Mouse (Mus musculus): ENCODE measurements at regions not wholly inside any gene's neighbourhood (a gene's known extent, or its start where the extent isn't known, plus 50 kb on each side); places are given as distances from the start of the nearest gene placed in this dataset.
"Not testable (repeated sequence)": the region's sequence is repeated elsewhere in the genome, so short reads cannot be mapped to it uniquely, and the experiment has no call there.

DNA sequence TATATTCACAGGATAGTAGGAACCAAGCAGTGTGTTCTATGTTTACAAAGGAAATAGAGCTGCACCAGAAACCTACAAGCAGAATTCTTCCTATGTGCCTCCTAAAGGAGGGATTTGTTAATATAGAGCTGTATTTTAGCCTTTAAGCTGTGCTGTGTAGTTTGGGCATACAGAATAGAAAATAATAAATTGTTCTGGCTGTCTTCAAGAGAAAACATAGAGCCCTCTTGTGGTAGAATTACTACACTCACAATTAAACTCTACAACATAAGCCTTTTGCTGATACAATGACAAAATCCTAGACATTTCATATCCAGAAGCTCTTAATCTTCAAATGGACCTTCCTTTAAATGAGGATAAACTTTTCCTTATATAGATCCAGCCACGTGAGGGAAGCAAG is 452.9 kb upstream of the 2610301B20Rik start:
- Histone ChIP-seq H3K9me3 (ENCODE audit: control insufficient read depth, low read length) (no peaks in the 10 kb centered on the region), H3K4me3 (ENCODE audit: low read length) (no peak overlapping the region), H3K36me3 (ENCODE audit: control insufficient read depth, insufficient read depth, low read length) (no peaks in the 10 kb centered on the region), H3K4me2 (ENCODE audit: low read depth, low read length) (no peak overlapping the region), H3K27me3 (ENCODE audit: control insufficient read depth, insufficient read depth, low read depth, low read length) (no peaks in the 10 kb centered on the region), H3K9ac (ENCODE audit: low read length) (no peak overlapping the region), H3K4me1 (replicated peaks; ENCODE audit: control insufficient read depth, insufficient read depth, low read length) (no peaks in the 10 kb centered on the region), H3K27ac (ENCODE audit: low read length) (no peak overlapping the region)
- WGBS, result 40% methylated on average over 1 of the region's 1 CpGs
- ATAC-seq (ENCODE audit: low read depth), result no peak

DNA sequence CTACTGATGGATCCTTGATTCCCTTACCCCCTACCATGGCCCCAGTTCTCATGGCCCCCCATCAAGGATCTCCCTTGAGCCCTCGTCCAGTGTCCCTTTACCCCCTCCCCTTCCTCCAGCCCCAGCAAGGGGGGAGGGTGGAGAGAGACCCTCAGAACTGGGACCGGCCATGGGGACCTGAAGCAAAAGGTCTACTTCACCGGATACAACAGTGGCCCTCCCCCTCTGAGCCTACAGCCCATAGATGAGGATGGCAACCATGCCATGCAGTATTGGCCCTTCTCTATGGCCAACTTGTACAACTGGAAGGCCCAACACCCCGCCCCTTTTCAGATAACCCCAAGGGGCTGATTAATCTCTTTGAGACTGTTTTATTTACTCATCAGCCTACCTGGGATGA is 439.9 kb upstream of the 2610301B20Rik start:
- Histone ChIP-seq H3K9me3 (ENCODE audit: control insufficient read depth, low read length) (no peaks in the 10 kb centered on the region), H3K36me3 (ENCODE audit: control insufficient read depth, insufficient read depth, low read length) (no peaks in the 10 kb centered on the region), H3K4me2 (ENCODE audit: low read depth, low read length) (no peak overlapping the region), H3K27ac (ENCODE audit: low read length) (no peak overlapping the region), H3K9ac (ENCODE audit: low read length) (no peak overlapping the region), H3K4me1 (replicated peaks; ENCODE audit: control insufficient read depth, insufficient read depth, low read length) (no peaks in the 10 kb centered on the region), H3K27me3 (ENCODE audit: control insufficient read depth, insufficient read depth, low read depth, low read length) (no peaks in the 10 kb centered on the region), H3K4me3 (ENCODE audit: low read length) (no peak overlapping the region)
- 87% methylated on average over 4 of the region's 4 CpGs for WGBS
- no peak for ATAC-seq (ENCODE audit: low read depth)

DNA sequence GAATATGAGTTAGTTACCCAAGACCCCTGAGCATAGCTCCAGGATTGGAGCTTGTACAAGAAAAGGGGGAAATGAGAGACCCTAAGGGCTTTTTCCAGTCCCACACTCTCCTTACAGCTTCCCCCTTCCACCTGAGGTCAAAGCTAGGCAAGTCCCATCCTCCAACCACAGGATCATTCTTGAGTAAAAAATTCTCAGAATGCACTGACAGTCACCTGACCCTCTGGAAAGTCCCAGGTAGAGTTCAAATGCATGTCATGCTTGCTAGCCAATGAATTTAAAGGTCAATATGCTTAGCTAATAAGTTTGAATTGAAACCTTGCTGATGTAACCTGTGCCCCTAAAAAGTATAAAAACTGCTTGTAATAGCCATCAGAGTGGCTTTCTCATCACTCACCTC is 434.4 kb upstream of the 2610301B20Rik start:
- not testable (repeated sequence) for H3K9me3 ChIP-seq (ENCODE audit: control insufficient read depth, low read length)

DNA sequence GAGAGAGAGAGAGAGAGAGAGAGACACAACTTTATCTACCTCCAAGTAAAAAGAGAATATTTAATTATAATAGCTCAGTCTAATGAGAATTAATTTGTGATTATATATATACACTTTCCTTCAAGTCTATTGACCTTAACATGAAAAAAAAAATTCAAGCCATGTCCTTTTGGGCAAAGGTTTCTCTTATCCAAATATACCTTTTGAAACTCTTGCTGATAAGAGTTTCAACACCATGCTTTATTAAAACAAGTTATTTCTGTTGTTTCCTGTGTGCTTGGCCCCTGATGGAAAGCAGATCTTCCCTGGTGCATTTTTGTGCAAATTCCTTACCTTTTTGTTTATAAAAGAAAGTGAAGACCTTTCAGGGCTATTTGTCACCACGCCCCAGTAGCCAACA is 414.7 kb upstream of the 2610301B20Rik start:
- H3K4me2 ChIP-seq (ENCODE audit: low read depth, low read length), result no peak overlapping the region
- WGBS, result 19% methylated on average over 1 of the region's 1 CpGs
- no peaks in the 10 kb centered on the region for H3K9me3 ChIP-seq (ENCODE audit: control insufficient read depth, low read length)
- H3K4me3 ChIP-seq (ENCODE audit: low read length), result no peak overlapping the region
- ATAC-seq (ENCODE audit: low read depth), result no peak
- H3K27ac ChIP-seq (ENCODE audit: low read length), result no peak overlapping the region
- H3K9ac ChIP-seq (ENCODE audit: low read length), result no peak overlapping the region
- no peaks in the 10 kb centered on the region for H3K27me3 ChIP-seq (ENCODE audit: control insufficient read depth, insufficient read depth, low read depth, low read length)
- H3K36me3 ChIP-seq (ENCODE audit: control insufficient read depth, insufficient read depth, low read length), result no peaks in the 10 kb centered on the region
- H3K4me1 ChIP-seq (replicated peaks; ENCODE audit: control insufficient read depth, insufficient read depth, low read length), result no peaks in the 10 kb centered on the region

More for the DNA sequence above, 434.4 kb upstream of the 2610301B20Rik start:
- H3K27ac ChIP-seq (ENCODE audit: low read length); H3K4me1 ChIP-seq (replicated peaks; ENCODE audit: control insufficient read depth, insufficient read depth, low read length); H3K4me3 ChIP-seq (ENCODE audit: low read length); H3K4me2 ChIP-seq (ENCODE audit: low read depth, low read length); H3K9ac ChIP-seq (ENCODE audit: low read length); H3K36me3 ChIP-seq (ENCODE audit: control insufficient read depth, insufficient read depth, low read length); ATAC-seq (ENCODE audit: low read depth); H3K27me3 ChIP-seq (ENCODE audit: control insufficient read depth, insufficient read depth, low read depth, low read length): not testable (repeated sequence)

DNA sequence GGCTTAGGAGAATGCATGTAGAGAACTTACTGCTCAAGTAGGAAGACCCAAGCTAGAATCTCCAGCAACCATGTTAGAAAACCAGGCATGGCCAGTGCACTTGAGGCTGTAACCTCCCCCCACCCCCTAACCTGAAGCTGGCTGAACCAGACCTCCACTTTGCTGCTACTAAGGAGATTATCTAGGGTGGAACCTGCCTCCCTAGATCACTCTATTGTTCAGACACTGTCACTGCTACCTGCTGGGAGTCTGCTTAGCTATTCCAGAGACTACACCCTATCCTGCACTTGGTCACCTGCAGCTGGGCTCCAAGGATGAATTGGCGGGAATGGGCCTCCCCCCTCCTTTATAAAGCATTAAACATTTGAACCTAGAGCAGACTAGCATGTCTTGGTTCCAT is 393.4 kb upstream of the 2610301B20Rik start:
- Histone ChIP-seq H3K9me3 (ENCODE audit: control insufficient read depth, low read length) (no peaks in the 10 kb centered on the region), H3K27ac (ENCODE audit: low read length) (no peak overlapping the region), H3K36me3 (ENCODE audit: control insufficient read depth, insufficient read depth, low read length) (no peaks in the 10 kb centered on the region), H3K4me1 (replicated peaks; ENCODE audit: control insufficient read depth, insufficient read depth, low read length) (no peaks in the 10 kb centered on the region), H3K9ac (ENCODE audit: low read length) (no peak overlapping the region), H3K4me3 (ENCODE audit: low read length) (no peak overlapping the region), H3K4me2 (ENCODE audit: low read depth, low read length) (no peak overlapping the region), H3K27me3 (ENCODE audit: control insufficient read depth, insufficient read depth, low read depth, low read length) (no peaks in the 10 kb centered on the region)
- WGBS, result 69% methylated on average over 1 of the region's 1 CpGs
- ATAC-seq (ENCODE audit: low read depth), result no peak

DNA sequence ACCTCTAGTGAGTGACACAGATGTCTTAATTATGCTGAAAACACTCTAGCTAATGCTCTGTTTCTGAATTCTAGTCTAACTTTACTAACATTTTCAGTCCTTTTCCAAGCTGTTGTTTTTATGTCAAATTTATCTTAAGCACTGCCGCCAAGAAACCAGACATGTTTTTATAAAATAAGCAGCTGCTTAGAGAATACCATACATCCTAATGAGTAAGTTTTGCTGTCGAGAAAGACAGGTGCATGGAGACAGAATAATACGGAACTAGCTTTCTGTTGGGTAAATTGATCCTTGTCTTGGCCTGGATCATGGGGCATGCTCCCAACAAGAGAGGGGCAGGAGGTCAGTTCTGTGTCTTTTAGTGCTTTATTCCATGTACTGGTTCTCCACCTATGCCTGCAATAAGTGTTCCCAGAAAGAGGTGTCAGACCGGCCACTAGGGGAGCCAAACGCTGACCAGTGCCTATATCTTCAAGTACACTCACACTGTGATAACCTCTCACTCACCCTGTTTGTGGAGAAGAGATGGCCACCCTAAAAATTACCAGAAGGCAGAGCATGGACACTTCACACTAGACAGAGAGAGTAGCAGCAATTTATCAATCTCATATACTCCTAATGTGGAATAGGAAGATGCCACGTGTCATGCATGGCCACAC is 366.0 kb upstream of the 2610301B20Rik start:
- ATAC-seq (ENCODE audit: low read depth), result no peak
- 42% methylated on average over 6 of the region's 6 CpGs for WGBS

DNA sequence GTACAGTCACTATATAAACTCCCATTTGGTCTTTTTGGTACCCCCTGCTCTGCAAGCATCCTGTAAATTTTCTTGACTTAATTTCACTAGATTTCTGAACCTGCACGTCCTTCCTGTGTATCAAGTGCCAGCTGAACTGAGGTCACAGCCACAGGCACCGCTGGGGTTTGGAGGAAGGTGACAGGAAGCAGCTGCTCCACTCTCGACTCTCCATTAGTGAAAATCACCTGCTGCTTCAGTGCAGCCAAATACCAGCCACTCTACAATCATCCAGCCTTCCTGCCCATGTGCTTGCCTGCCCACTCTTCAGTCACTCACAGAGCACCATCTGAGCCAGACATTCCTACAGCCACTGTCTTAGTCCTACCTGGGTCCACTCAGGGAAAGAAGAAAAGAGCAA is 364.3 kb upstream of the 2610301B20Rik start:
- Histone ChIP-seq H3K27ac (ENCODE audit: low read length) (no peak overlapping the region), H3K4me3 (ENCODE audit: low read length) (no peak overlapping the region)
- WGBS, result 18% methylated on average over 3 of the region's 3 CpGs

More for the DNA sequence above, 366.0 kb upstream of the 2610301B20Rik start:
- Histone ChIP-seq H3K4me3 (ENCODE audit: low read length) (no peak overlapping the region), H3K36me3 (ENCODE audit: control insufficient read depth, insufficient read depth, low read length) (no peaks in the 10 kb centered on the region), H3K27ac (ENCODE audit: low read length) (no peak overlapping the region), H3K27me3 (ENCODE audit: control insufficient read depth, insufficient read depth, low read depth, low read length) (no peaks in the 10 kb centered on the region), H3K4me1 (replicated peaks; ENCODE audit: control insufficient read depth, insufficient read depth, low read length) (no peaks in the 10 kb centered on the region), H3K9me3 (ENCODE audit: control insufficient read depth, low read length) (no peaks in the 10 kb centered on the region), H3K4me2 (ENCODE audit: low read depth, low read length) (no peak overlapping the region), H3K9ac (ENCODE audit: low read length) (no peak overlapping the region)

DNA sequence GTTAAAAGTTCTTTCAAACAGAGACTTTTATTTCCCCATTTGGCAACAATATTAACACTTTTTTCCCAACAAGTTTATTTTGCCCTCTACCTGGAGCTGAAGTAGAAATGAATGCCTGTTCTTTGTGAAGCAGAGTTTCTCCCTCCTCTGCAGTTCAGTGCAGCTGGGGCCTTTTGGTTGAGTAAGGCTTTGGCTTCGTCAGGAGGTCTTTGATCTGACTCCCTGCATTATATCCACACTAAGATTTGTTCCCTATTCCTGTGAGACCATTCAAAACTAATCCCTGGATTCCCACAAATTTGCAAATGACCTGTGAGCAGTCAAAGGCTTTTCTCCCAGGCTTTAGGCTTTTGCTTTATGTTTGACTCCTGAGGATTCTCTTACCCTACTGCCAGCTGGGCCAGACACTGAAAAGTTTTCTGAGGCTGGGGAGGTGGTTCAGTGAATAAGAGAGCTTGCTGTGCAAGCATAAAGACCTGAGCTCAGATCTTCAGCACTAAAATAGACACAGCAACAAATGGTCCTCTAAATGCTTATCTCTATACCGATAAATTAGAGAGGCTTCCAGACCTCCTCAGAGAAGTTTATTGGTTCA is 323.5 kb upstream of the 2610301B20Rik start:
- no peak overlapping the region for H3K9ac ChIP-seq (ENCODE audit: low read length)
- no peaks in the 10 kb centered on the region for H3K36me3 ChIP-seq (ENCODE audit: control insufficient read depth, insufficient read depth, low read length)
- ATAC-seq (ENCODE audit: low read depth), result no peak
- H3K4me1 ChIP-seq (replicated peaks; ENCODE audit: control insufficient read depth, insufficient read depth, low read length), result no peaks in the 10 kb centered on the region
- H3K4me3 ChIP-seq (ENCODE audit: low read length), result no peak overlapping the region
- no peaks in the 10 kb centered on the region for H3K27me3 ChIP-seq (ENCODE audit: control insufficient read depth, insufficient read depth, low read depth, low read length)
- 46% methylated on average over 2 of the region's 2 CpGs for WGBS
- no peak overlapping the region for H3K27ac ChIP-seq (ENCODE audit: low read length)
- no peak overlapping the region for H3K4me2 ChIP-seq (ENCODE audit: low read depth, low read length)
- no peaks in the 10 kb centered on the region for H3K9me3 ChIP-seq (ENCODE audit: control insufficient read depth, low read length)

More for the DNA sequence above, 364.3 kb upstream of the 2610301B20Rik start:
- Histone ChIP-seq H3K9me3 (ENCODE audit: control insufficient read depth, low read length) (no peaks in the 10 kb centered on the region), H3K9ac (ENCODE audit: low read length) (no peak overlapping the region), H3K4me1 (replicated peaks; ENCODE audit: control insufficient read depth, insufficient read depth, low read length) (no peaks in the 10 kb centered on the region), H3K36me3 (ENCODE audit: control insufficient read depth, insufficient read depth, low read length) (no peaks in the 10 kb centered on the region), H3K4me2 (ENCODE audit: low read depth, low read length) (no peak overlapping the region), H3K27me3 (ENCODE audit: control insufficient read depth, insufficient read depth, low read depth, low read length) (no peaks in the 10 kb centered on the region)
- no peak for ATAC-seq (ENCODE audit: low read depth)

DNA sequence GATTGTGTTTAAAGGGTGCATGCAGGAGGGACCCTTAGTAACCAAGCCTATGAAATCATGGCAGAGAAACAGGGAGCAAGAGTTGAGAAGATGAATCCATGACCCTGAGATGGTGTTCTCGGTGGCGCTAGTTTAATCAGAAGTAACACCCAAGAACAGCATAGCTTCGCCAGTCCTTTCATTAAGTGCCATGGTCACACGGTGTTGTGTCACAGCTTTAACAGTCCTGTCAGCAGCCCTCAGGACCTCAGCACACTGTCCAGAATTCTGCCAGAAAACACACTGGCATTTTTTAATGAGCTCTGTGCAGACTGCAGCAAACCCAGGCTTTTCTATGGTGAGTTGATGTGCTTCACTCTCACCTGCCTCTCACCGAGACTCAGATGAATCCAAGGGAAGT is 320.6 kb upstream of the 2610301B20Rik start:
- no peak overlapping the region for H3K27ac ChIP-seq (ENCODE audit: low read length)
- H3K4me2 ChIP-seq (ENCODE audit: low read depth, low read length), result no peak overlapping the region
- no peaks in the 10 kb centered on the region for H3K9me3 ChIP-seq (ENCODE audit: control insufficient read depth, low read length)
- H3K36me3 ChIP-seq (ENCODE audit: control insufficient read depth, insufficient read depth, low read length), result no peaks in the 10 kb centered on the region
- 83% methylated on average over 5 of the region's 5 CpGs for WGBS
- H3K27me3 ChIP-seq (ENCODE audit: control insufficient read depth, insufficient read depth, low read depth, low read length), result no peaks in the 10 kb centered on the region
- H3K4me1 ChIP-seq (replicated peaks; ENCODE audit: control insufficient read depth, insufficient read depth, low read length), result no peaks in the 10 kb centered on the region
- no peak overlapping the region for H3K4me3 ChIP-seq (ENCODE audit: low read length)
- no peak overlapping the region for H3K9ac ChIP-seq (ENCODE audit: low read length)
- no peak for ATAC-seq (ENCODE audit: low read depth)
